Mouse (Mus musculus) C2C12 (cell line): ENCODE data around the gene Nav2. TPM values are rescaled to one million over a fixed set of nuclear protein-coding genes. Genes with fewer than 3 reads are reported as not detected.

Source experiments
- H3K27me3 ChIP-seq: one replicate; pipeline ENCODE4 v1.6.1; 2011; ENCODE audit not compliant: control insufficient read depth, insufficient read depth, insufficient read length
- H3K36me3 ChIP-seq: one replicate; pipeline ENCODE4 v1.6.1; 2011; ENCODE audit not compliant: control insufficient read depth, insufficient read depth
- H3K4me3 ChIP-seq: one replicate; pipeline ENCODE4 v1.5.1; 2011; ENCODE audit warnings: mild to moderate bottlenecking, control low read depth; ENCODE audit not compliant: poor library complexity, insufficient read depth, severe bottlenecking
- H3K79me2 ChIP-seq: one replicate; pipeline ENCODE4 v1.6.1; 2011; ENCODE audit not compliant: control insufficient read depth, insufficient read depth
- H3K79me3 ChIP-seq: one replicate; pipeline ENCODE4 v1.6.1; 2011; ENCODE audit warnings: low read depth, control low read depth
- H3ac ChIP-seq: one replicate; pipeline ENCODE3; 2011; ENCODE audit warnings: low read depth; ENCODE audit not compliant: control insufficient read depth, insufficient read length
- CEBPB ChIP-seq: IDR thresholded peaks from one replicate; pipeline ENCODE4 v1.6.1; 2011; ENCODE audit warnings: low read depth, mild to moderate bottlenecking, control low read depth, moderate library complexity
- CTCF ChIP-seq: IDR thresholded peaks from one replicate; pipeline ENCODE4 v1.5.1; 2011; ENCODE audit not compliant: control insufficient read depth, insufficient read depth, insufficient read length
- FOSL1 ChIP-seq: IDR thresholded peaks from one replicate; pipeline ENCODE4 v1.8.0; 2011; ENCODE audit warnings: mild to moderate bottlenecking, low read length; ENCODE audit not compliant: poor library complexity, insufficient read depth, severe bottlenecking
- MAX ChIP-seq: IDR thresholded peaks from one replicate; pipeline ENCODE4 v1.6.1; 2011; ENCODE audit warnings: mild to moderate bottlenecking, control low read depth
- MYOD1 ChIP-seq: IDR thresholded peaks from one replicate; pipeline ENCODE4 v1.6.1; 2011; ENCODE audit warnings: low read depth; ENCODE audit not compliant: control insufficient read depth, insufficient read length
- MYOG ChIP-seq: IDR thresholded peaks from one replicate; pipeline ENCODE4 v1.6.1; 2011; ENCODE audit not compliant: control insufficient read depth, insufficient read length; ENCODE audit errors: extremely low read depth
- USF1 ChIP-seq: IDR thresholded peaks from one replicate; pipeline ENCODE4 v1.6.1; 2011; ENCODE audit warnings: low read depth, mild to moderate bottlenecking, control low read depth, moderate library complexity
- polyA plus RNA-seq: library from polyadenylated mRNA; unstranded; fragments of >200 nt; fragmentation: generic; extraction: Trizol; gene quantifications from one replicate; pipeline ENCODE4 v1.2.1, GENCODE M21; 2012; ENCODE audit warnings: missing spikeins

Gene Nav2
- polyA plus RNA-seq, 1 experiment, result 4.7 TPM

- no peaks in the 10 kb centered on the region for H3K36me3 ChIP-seq
- H3K4me3 ChIP-seq, result no peak overlapping the region
- peaks cover 20% of the 10 kb centered on the region for H3K27me3 ChIP-seq
- no peak for TF ChIP-seq FOSL1
- no peak for TF ChIP-seq MYOD1
- TF ChIP-seq MYOG, result no peak
- TF ChIP-seq USF1, result no peak
- no peak for TF ChIP-seq CTCF
- no peak for TF ChIP-seq MAX
- no peak for TF ChIP-seq CEBPB
- no peak overlapping the region for H3ac ChIP-seq
- no peaks in the 10 kb centered on the region for H3K79me3 ChIP-seq
- H3K79me2 ChIP-seq, result no peaks in the 10 kb centered on the region
Measured at GRCm38 (mm10) chr7:49185991-49186390, 277.5 kb downstream of the Nav2 start.

- H3K36me3 ChIP-seq, result no peaks in the 10 kb centered on the region
- no peaks in the 10 kb centered on the region for H3K79me3 ChIP-seq
- no peaks in the 10 kb centered on the region for H3K79me2 ChIP-seq
- H3ac ChIP-seq, result no peak overlapping the region
- peaks cover 7% of the 10 kb centered on the region for H3K27me3 ChIP-seq
- no peak for TF ChIP-seq CEBPB
- no peak for TF ChIP-seq MAX
- no peak for TF ChIP-seq CTCF
- no peak for TF ChIP-seq MYOG
- TF ChIP-seq USF1, result no peak
- no peak for TF ChIP-seq FOSL1
- TF ChIP-seq MYOD1, result no peak
- H3K4me3 ChIP-seq, result no peak overlapping the region
Measured at GRCm38 (mm10) chr7:49189364-49189763, 280.8 kb downstream of the Nav2 start.

GRCm38 (mm10) chr7:49190231-49190985, 281.9 kb downstream of the Nav2 start:
- no peak overlapping the region for H3K4me3 ChIP-seq
- peaks cover 5% of the 10 kb centered on the region for H3K27me3 ChIP-seq
- TF ChIP-seq FOSL1, result no peak
- TF ChIP-seq MYOG, result no peak
- no peaks in the 10 kb centered on the region for H3K79me2 ChIP-seq
- no peak overlapping the region for H3ac ChIP-seq
- H3K36me3 ChIP-seq, result no peaks in the 10 kb centered on the region
- H3K79me3 ChIP-seq, result no peaks in the 10 kb centered on the region

DNA sequence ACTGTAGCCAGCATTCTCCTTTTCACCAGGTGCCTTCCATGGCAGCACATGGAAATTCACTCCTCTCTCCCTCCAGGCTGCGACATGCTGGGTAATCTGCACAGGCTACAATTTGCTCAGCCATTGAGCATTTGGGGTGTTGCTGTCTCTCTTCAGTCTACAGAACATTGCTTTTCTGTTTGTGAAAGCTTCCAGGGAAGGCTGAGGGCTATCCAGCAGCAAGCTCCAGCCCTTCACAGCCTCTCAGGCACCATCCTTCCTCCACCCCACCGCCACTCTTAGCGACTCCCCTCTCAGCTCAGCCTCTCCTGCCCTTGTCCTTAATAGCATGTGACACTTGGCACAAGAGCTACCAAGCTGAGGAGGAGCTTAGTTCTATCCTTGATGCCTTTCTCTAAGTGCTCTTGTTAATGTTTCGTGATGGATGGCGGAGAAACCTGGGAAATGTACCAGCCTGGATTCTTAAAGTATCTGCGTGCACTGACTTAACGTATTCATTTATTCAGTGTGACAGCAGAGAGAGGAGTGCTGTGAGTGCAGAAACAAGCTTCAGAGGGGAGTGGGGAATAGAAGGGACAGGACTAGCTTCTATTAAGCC, 282.7 kb downstream of the Nav2 start:
- H3K4me3 ChIP-seq, result no peak overlapping the region
- no peak for TF ChIP-seq MYOD1
- TF ChIP-seq MAX, result no peak
- TF ChIP-seq CEBPB, result no peak
- no peak for TF ChIP-seq USF1
- no peak for TF ChIP-seq CTCF
- no peak for TF ChIP-seq FOSL1
- no peak for TF ChIP-seq MYOG

DNA sequence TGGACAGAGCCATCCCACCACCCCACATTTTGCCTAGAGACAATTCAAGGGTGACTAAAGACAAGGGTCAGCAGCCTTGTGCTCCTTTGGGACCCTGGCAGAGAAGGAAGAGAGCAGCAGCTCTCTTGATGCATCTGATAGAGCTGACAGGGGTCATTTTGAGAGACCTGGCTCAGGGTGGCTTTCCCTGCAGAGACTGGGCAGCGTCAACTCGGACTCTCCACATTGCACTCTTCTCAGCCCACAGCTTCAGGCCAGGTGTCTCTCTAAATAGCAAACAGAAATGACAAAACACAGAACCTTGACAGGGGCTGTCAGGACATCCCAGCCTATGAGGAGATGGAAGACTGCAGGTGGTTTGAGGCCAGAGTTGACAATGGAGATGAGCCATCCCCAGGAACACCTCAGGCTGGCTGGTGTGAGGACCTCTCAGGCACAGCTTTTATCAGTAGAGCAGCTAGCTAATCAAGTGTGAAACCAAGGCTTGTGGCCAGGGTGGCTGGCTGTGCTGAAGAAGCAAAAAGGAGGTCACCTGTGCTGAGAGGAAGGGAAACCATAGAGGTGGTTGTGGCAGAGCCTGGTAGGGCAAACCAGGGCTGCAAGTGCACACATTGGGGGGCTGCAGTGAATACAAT, 283.7 kb downstream of the Nav2 start:
- Histone ChIP-seq H3K36me3 (no peaks in the 10 kb centered on the region), H3K79me3 (no peaks in the 10 kb centered on the region), H3ac (no peak overlapping the region), H3K79me2 (no peaks in the 10 kb centered on the region), H3K4me3 (no peak overlapping the region), H3K27me3 (peaks cover 5% of the 10 kb centered on the region)
- TF ChIP-seq USF1 (no peak), FOSL1 (no peak), MYOD1 (no peak), MYOG (no peak), CTCF (no peak), MAX (no peak), CEBPB (no peak)

More for the DNA sequence above, 282.7 kb downstream of the Nav2 start:
- H3ac ChIP-seq, result no peak overlapping the region
- no peaks in the 10 kb centered on the region for H3K79me3 ChIP-seq
- peaks cover 5% of the 10 kb centered on the region for H3K27me3 ChIP-seq
- no peaks in the 10 kb centered on the region for H3K79me2 ChIP-seq
- H3K36me3 ChIP-seq, result no peaks in the 10 kb centered on the region
